Mouse (Mus musculus) E14TG2a.4 (cell line): ENCODE results near the gene Ccl6.

Experiments
- H3K27me3 ChIP-seq: 2 replicates; pipeline ENCODE4 v1.6.1; 2014; ENCODE audit warnings: low read length, control low read depth; ENCODE audit not compliant: insufficient read depth
- H3K36me3 ChIP-seq: 2 replicates; pipeline ENCODE4 v1.6.1; 2014; ENCODE audit warnings: low read length, control low read depth; ENCODE audit not compliant: insufficient read depth
- H3K4me1 ChIP-seq: replicated peaks from 2 replicates; pipeline ENCODE4 v1.6.1; 2014; ENCODE audit warnings: low read depth, low read length, control low read depth
- H3K4me3 ChIP-seq: replicated peaks from 2 replicates; pipeline ENCODE4 v1.5.1; 2014; ENCODE audit warnings: mild to moderate bottlenecking, low read length
- H3K9me3 ChIP-seq: 2 replicates; pipeline ENCODE4 v1.6.1; 2014; ENCODE audit warnings: low read length, control low read depth
- CTCF ChIP-seq: conservative IDR thresholded peaks from 2 replicates; pipeline ENCODE4 v1.5.1; 2014; ENCODE audit warnings: low read length
- NANOG ChIP-seq: IDR thresholded peaks from 2 replicates; pipeline ENCODE4 v1.6.1; 2014; ENCODE audit warnings: borderline replicate concordance, low read length, mixed read lengths
- POU5F1 ChIP-seq: IDR thresholded peaks from 2 replicates; pipeline ENCODE4 v1.6.1; 2014; ENCODE audit warnings: low read length, borderline replicate concordance

Gene Ccl6

DNA sequence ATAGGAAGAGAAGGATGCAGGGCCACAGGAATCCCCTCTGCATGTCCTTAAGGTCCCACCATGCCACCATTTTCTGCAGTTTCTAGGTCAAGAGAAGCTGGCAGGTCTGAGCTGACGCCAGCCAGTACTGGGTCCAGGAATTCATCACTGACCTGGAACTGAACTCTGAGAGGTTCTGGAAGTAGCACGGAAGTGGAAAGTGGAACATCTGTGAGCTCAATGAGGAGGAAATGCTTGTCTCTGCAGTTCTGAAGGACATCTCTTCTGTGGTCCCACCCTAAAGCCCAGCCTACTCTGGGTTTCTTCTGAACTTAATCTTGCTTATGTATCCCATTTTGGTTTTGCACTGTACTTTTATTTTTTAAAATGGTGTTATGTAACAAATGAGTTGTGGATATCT, 38.2 kb upstream of the Ccl6 start:
- no peak for TF ChIP-seq CTCF
- no peak for TF ChIP-seq NANOG
- TF ChIP-seq POU5F1 = no peak
- no peaks in the 10 kb centered on the region for H3K36me3 ChIP-seq
- H3K4me1 ChIP-seq = no peaks in the 10 kb centered on the region
- H3K9me3 ChIP-seq = no peaks in the 10 kb centered on the region
- H3K4me3 ChIP-seq = no peak overlapping the region
- H3K27me3 ChIP-seq = no peaks in the 10 kb centered on the region

- H3K9me3 ChIP-seq = no peaks in the 10 kb centered on the region
- H3K4me1 ChIP-seq = no peaks in the 10 kb centered on the region
- H3K4me3 ChIP-seq = no peak overlapping the region
- no peaks in the 10 kb centered on the region for H3K36me3 ChIP-seq
- no peak for TF ChIP-seq CTCF
- TF ChIP-seq NANOG = no peak
- TF ChIP-seq POU5F1 = no peak
- no peaks in the 10 kb centered on the region for H3K27me3 ChIP-seq
Observed at GRCm38 (mm10) chr11:83630630-83631029, 37.7 kb upstream of the Ccl6 start.

GRCm38 (mm10) chr11:83628808-83629207, 35.9 kb upstream of the Ccl6 start:
- Histone ChIP-seq H3K4me3 (no peak overlapping the region), H3K36me3 (no peaks in the 10 kb centered on the region), H3K4me1 (no peaks in the 10 kb centered on the region), H3K9me3 (no peaks in the 10 kb centered on the region), H3K27me3 (no peaks in the 10 kb centered on the region)
- no peak for TF ChIP-seq POU5F1
- TF ChIP-seq NANOG = no peak
- TF ChIP-seq CTCF = no peak

- TF ChIP-seq CTCF (no peak), POU5F1 (no peak), NANOG (no peak)
- no peaks in the 10 kb centered on the region for H3K4me1 ChIP-seq
- H3K4me3 ChIP-seq = no peak overlapping the region
- no peaks in the 10 kb centered on the region for H3K36me3 ChIP-seq
- H3K27me3 ChIP-seq = no peaks in the 10 kb centered on the region
- no peaks in the 10 kb centered on the region for H3K9me3 ChIP-seq
Observed at GRCm38 (mm10) chr11:83623586-83623985, 30.7 kb upstream of the Ccl6 start.

GRCm38 (mm10) chr11:83619037-83619436, 26.1 kb upstream of the Ccl6 start:
- no peak overlapping the region for H3K4me3 ChIP-seq
- H3K27me3 ChIP-seq = no peaks in the 10 kb centered on the region
- no peaks in the 10 kb centered on the region for H3K9me3 ChIP-seq
- H3K4me1 ChIP-seq = no peaks in the 10 kb centered on the region
- TF ChIP-seq CTCF (no peak), NANOG (no peak), POU5F1 (no peak)
- no peaks in the 10 kb centered on the region for H3K36me3 ChIP-seq

- no peaks in the 10 kb centered on the region for H3K27me3 ChIP-seq
- H3K4me3 ChIP-seq = no peak overlapping the region
- no peaks in the 10 kb centered on the region for H3K9me3 ChIP-seq
- no peaks in the 10 kb centered on the region for H3K36me3 ChIP-seq
- no peak for TF ChIP-seq CTCF
- TF ChIP-seq NANOG = no peak
- TF ChIP-seq POU5F1 = no peak
- no peaks in the 10 kb centered on the region for H3K4me1 ChIP-seq
Observed at GRCm38 (mm10) chr11:83618238-83618637, 25.4 kb upstream of the Ccl6 start.

- Histone ChIP-seq H3K4me1 (no peaks in the 10 kb centered on the region), H3K36me3 (no peaks in the 10 kb centered on the region), H3K9me3 (no peaks in the 10 kb centered on the region), H3K4me3 (no peak overlapping the region), H3K27me3 (no peaks in the 10 kb centered on the region)
- TF ChIP-seq NANOG = no peak
- no peak for TF ChIP-seq POU5F1
- TF ChIP-seq CTCF = no peak
Observed at GRCm38 (mm10) chr11:83616586-83616985, 23.7 kb upstream of the Ccl6 start.

DNA sequence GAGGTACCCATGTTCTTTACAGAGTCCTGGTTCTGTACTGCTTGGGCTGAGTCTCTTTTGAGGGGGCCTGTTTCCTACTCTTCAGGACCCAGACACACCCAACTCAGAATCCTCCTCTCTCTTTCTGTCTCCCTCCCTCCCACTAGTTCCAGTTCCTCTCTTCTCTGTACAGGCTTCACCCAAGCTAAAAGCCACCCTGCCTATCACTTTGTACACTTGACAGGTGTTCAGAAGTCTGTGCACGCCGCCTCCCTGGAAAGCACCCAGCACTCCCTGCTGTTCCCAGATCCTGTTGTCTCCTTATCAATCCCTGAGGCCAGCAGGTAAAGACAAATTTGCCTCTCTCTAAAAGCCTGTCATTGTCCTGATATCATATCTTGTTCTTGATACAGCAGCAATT, 18.0 kb upstream of the Ccl6 start:
- Histone ChIP-seq H3K36me3 (no peaks in the 10 kb centered on the region), H3K9me3 (no peaks in the 10 kb centered on the region), H3K27me3 (no peaks in the 10 kb centered on the region), H3K4me3 (no peak overlapping the region), H3K4me1 (no peaks in the 10 kb centered on the region)
- TF ChIP-seq NANOG (no peak), POU5F1 (no peak)

- Histone ChIP-seq H3K4me3 (no peak overlapping the region), H3K9me3 (no peaks in the 10 kb centered on the region), H3K27me3 (no peaks in the 10 kb centered on the region), H3K4me1 (no peaks in the 10 kb centered on the region), H3K36me3 (no peaks in the 10 kb centered on the region)
- no peak for TF ChIP-seq POU5F1
- TF ChIP-seq CTCF = no peak
- TF ChIP-seq NANOG = no peak
Observed at GRCm38 (mm10) chr11:83606396-83606795, 13.5 kb upstream of the Ccl6 start.
